Mouse (Mus musculus): ENCODE data around the gene Hist1h2bf. TPM values are rescaled to one million over a fixed set of nuclear protein-coding genes. Genes with fewer than 3 reads are reported as not detected.
"Not testable (repeated sequence)": the region's sequence is repeated elsewhere in the genome, so short reads cannot be mapped to it uniquely, and the experiment has no call there.

The Hist1h2bf gene
- polyA plus RNA-seq, 1 experiment from 2014 or later, result 5.8 TPM

- DNase-seq (ENCODE audit: extremely low spot score, low spot score), result not testable (repeated sequence)
Measured at GRCm38 (mm10) chr13:23542225-23542980, 31.6 kb downstream of the Hist1h2bf start.

DNA sequence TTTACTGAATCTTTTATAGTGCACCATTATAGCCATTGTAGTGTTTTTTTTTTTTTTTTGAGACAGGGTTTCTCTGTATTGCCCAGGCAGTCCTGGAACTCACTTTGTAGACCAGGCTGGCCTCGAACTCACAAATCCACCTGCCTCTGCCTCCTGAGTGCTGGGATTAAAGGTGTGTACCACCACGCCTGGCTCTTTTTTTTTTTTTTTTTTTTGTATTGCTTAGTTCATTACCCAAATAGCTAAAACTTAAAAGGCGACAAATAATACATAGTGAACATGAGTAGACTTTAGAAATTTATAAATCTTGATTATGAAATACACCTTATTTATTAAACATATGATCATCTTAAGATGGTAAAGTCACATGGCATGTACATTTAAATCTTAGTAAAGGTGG, 32.5 kb downstream of the Hist1h2bf start:
- peaks cover 38% of the 10 kb centered on the region for H3K4me1 ChIP-seq
- no peaks in the 10 kb centered on the region for H3K36me3 ChIP-seq (replicated peaks)
- H3K27ac ChIP-seq, result 0 out of 2 replicates have a peak overlapping the region, but pooled peaks have one; percentile 95
- no peaks in the 10 kb centered on the region for H3K9me3 ChIP-seq
- no peaks in the 10 kb centered on the region for H3K27me3 ChIP-seq (ENCODE audit: poor library complexity, severe bottlenecking)
- DNase-seq (ENCODE audit: extremely low spot score, low spot score), result no peak
- peak overlapping the region; percentile 57; the same call in 1 of the 2 replicates for H3K4me3 ChIP-seq
- WGBS, result 91% methylated on average over 3 of the region's 3 CpGs

More at GRCm38 (mm10) chr13:23542225-23542980, 31.6 kb downstream of the Hist1h2bf start:
- not testable (repeated sequence) for H3K27me3 ChIP-seq (ENCODE audit: poor library complexity, severe bottlenecking); H3K36me3 ChIP-seq (replicated peaks); H3K9me3 ChIP-seq
- H3K4me3 ChIP-seq, result peak overlapping the region; percentile 57
- peak overlapping the region; percentile 95 for H3K27ac ChIP-seq
- WGBS, result 6% methylated on average over 3 of the region's 3 CpGs
- H3K4me1 ChIP-seq, result peaks cover 32% of the 10 kb centered on the region

DNA sequence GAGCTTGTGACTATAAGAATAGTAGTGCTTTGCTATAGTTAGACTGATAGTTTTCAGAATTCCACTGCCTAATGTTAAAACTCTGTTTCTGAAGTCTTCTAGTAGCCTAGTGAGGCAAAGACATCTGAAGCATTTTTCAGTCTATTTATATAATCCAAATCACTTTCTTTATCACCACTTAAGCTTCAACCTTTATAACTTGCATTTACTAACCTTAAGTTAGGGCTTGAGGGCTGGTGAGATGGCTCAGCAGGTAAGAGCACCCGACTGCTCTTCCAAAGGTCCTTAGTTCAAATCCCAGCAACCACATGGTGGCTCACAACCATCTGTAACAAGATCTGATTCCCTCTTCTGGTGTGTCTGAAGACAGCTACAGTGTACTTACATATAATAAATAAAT, 34.2 kb downstream of the Hist1h2bf start:
- not testable (repeated sequence) for DNase-seq (ENCODE audit: extremely low spot score, low spot score); H3K9me3 ChIP-seq; H3K4me3 ChIP-seq; H3K36me3 ChIP-seq (replicated peaks); H3K27ac ChIP-seq; H3K27me3 ChIP-seq (ENCODE audit: poor library complexity, severe bottlenecking)
- 64% methylated on average over 1 of the region's 1 CpGs for WGBS
- peaks cover 36% of the 10 kb centered on the region for H3K4me1 ChIP-seq

DNA sequence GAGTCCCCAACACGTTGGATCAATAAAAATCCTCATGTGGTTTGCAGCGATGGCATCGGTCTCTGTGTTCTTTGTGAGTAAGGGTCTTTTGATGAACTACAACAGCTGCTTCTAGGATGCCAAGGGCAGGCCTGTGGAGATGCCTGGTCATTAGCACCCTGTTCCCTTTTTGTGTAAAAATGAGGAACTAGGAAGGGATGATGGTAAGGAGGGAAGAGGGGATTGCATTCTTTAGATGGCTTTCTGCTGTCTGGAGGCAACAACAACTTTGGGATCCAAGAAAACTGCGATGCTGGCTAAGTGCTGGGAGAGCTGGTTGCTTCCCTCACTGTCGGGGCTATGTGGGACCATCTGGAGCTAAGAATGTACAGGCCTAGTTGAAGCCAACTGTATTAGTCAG, 35.7 kb downstream of the Hist1h2bf start:
- Histone ChIP-seq H3K27me3 (ENCODE audit: poor library complexity, severe bottlenecking) (no peaks in the 10 kb centered on the region), H3K4me1 (peaks cover 38% of the 10 kb centered on the region), H3K27ac (peak overlapping the region; percentile 92), H3K9me3 (no peaks in the 10 kb centered on the region), H3K4me3 (peak overlapping the region; percentile 54; the same call in 1 of the 2 replicates), H3K36me3 (replicated peaks) (no peaks in the 10 kb centered on the region)
- no peak for DNase-seq (ENCODE audit: extremely low spot score, low spot score)
- 85% methylated on average over 5 of the region's 5 CpGs for WGBS

GRCm38 (mm10) chr13:23537006-23537710, 36.8 kb downstream of the Hist1h2bf start:
- Histone ChIP-seq H3K4me3 (peak overlapping the region; percentile 54), H3K4me1 (peaks cover 43% of the 10 kb centered on the region), H3K27me3 (ENCODE audit: poor library complexity, severe bottlenecking) (no peaks in the 10 kb centered on the region), H3K27ac (peak overlapping the region; percentile 92), H3K9me3 (no peaks in the 10 kb centered on the region), H3K36me3 (replicated peaks) (no peaks in the 10 kb centered on the region)
- 83% methylated on average over 3 of the region's 3 CpGs for WGBS
- no peak for DNase-seq (ENCODE audit: extremely low spot score, low spot score)

DNA sequence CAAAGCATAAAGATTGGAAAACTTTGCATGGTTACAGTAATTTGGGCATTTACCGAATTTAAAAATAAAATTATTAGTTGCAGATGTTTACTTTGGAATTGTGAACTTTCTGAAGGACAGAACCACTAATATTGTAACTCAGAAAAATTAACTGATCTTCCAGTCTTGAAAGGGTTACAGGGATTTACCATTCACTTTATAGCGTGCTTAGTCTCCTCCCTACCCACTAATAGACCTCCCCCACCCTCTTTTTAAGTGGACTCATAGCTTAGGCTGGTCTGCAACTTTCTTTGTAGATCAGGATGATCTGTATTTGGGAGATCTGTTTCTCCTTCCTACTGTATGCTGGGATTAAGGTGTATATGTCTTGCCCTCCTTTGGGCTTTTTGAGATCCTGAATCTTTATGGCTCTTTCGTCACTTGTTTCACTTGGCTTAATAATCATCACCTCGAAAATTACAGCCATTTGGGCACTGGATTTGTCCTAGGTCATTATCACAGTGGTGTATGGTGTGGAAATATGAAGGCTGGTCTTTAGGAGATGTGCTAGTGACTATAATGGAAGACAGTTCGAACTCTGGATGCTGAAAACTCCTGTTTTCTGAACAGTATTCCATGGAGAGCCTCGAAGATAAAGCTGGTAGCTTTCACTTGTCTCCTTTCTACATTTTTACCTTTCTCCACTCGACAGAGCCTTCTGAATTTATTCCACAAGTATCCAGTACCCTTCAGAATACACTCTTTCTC, 37.7 kb downstream of the Hist1h2bf start:
- peaks cover 43% of the 10 kb centered on the region for H3K4me1 ChIP-seq
- no peaks in the 10 kb centered on the region for H3K9me3 ChIP-seq

GRCm38 (mm10) chr13:23535137-23536075, 38.6 kb downstream of the Hist1h2bf start, which contains the start of gene Hist1h3g:
Gene Hist1h3g, plus strand, starts transcription at chr13:23535422.
- WGBS, result under 1% methylated on average over 46 of the region's 62 CpGs
- not testable (repeated sequence) for H3K27me3 ChIP-seq (ENCODE audit: poor library complexity, severe bottlenecking)

More for the DNA sequence above, 37.7 kb downstream of the Hist1h2bf start:
- no peaks in the 10 kb centered on the region for H3K27me3 ChIP-seq (ENCODE audit: poor library complexity, severe bottlenecking)
- DNase-seq (ENCODE audit: extremely low spot score, low spot score), result no peak
- H3K36me3 ChIP-seq (replicated peaks), result no peaks in the 10 kb centered on the region
- H3K27ac ChIP-seq, result peak overlapping the region; percentile 92
- 27% methylated on average over 7 of the region's 7 CpGs for WGBS
- H3K4me3 ChIP-seq, result peak overlapping the region; percentile 54

GRCm38 (mm10) chr13:23534368-23535131, 39.4 kb downstream of the Hist1h2bf start:
- DNase-seq (ENCODE audit: extremely low spot score, low spot score), result peak; percentile 57
- Histone ChIP-seq H3K4me3 (peak overlapping the region; percentile 54), H3K27me3 (ENCODE audit: poor library complexity, severe bottlenecking) (no peaks in the 10 kb centered on the region), H3K27ac (peak overlapping the region; percentile 92), H3K9me3 (no peaks in the 10 kb centered on the region), H3K36me3 (replicated peaks) (no peaks in the 10 kb centered on the region), H3K4me1 (peaks cover 47% of the 10 kb centered on the region)
- WGBS, result under 1% methylated on average over 15 of the region's 15 CpGs

More at GRCm38 (mm10) chr13:23535137-23536075, 38.6 kb downstream of the Hist1h2bf start, which contains the start of gene Hist1h3g:
- Histone ChIP-seq H3K4me3 (peak within 1 kb of the TSS; percentile 54), H3K4me1 (peaks cover 43% of the 10 kb centered on the region), H3K27ac (peak within 1 kb of the TSS; percentile 92)
- H3K9me3 ChIP-seq; H3K36me3 ChIP-seq (replicated peaks): not testable (repeated sequence)
- peak; percentile 90 for DNase-seq (ENCODE audit: extremely low spot score, low spot score)

GRCm38 (mm10) chr13:23533560-23534367, 40.2 kb downstream of the Hist1h2bf start, which contains the start of gene Hist1h2af:
Gene Hist1h2af, plus strand, starts transcription at chr13:23533906.
- peaks cover 55% of the 10 kb centered on the region for H3K4me1 ChIP-seq
- peak within 1 kb of the TSS; percentile 92 for H3K27ac ChIP-seq
- peak; percentile 84 for DNase-seq (ENCODE audit: extremely low spot score, low spot score)
- H3K27me3 ChIP-seq (ENCODE audit: poor library complexity, severe bottlenecking); H3K36me3 ChIP-seq (replicated peaks); H3K9me3 ChIP-seq: not testable (repeated sequence)
- under 1% methylated on average over 27 of the region's 53 CpGs for whole genome bisulfite sequencing
- H3K4me3 ChIP-seq, result peak within 1 kb of the TSS; percentile 54

DNA sequence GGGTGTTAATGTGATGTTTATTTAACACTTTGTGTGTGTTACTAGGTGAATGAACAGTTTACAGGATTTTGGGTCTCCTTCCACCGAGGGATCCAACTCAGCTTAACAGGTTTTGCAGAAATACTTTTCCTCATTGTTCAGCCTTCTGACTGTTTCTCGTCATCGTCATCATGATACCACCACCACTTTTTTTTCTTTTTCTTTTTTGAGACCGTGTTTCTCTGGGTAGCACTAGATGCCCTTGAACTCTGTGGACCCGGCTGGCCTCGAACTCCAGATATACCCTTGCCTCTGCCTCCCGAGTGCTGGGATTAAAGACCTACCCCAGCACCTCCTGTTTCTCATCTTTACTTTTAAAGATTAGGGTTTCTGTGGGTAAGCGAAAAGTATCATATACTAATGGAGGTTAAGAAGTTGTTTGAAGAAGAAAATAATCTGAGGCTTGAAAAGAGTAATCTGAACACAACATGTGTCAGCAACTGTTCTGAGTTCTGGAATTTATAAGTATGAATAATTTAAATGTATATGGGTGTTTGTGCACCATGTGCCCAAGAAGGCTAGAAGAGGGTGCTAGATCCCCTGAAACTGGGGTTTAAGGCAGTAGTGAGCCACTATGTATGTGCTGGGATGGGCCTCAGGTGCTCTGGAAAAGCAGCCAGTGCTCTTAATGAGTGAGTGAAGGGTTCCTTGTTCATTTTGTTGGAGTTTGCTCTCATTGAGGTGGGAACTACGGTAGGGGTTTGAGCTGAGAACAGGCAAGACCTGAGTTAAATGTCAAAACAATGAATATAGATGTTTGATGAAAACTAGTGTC, 41.5 kb downstream of the Hist1h2bf start:
- peak overlapping the region; percentile 54 for H3K4me3 ChIP-seq
- H3K27me3 ChIP-seq (ENCODE audit: poor library complexity, severe bottlenecking), result no peaks in the 10 kb centered on the region
- no peak for DNase-seq (ENCODE audit: extremely low spot score, low spot score)
- WGBS, result 27% methylated on average over 9 of the region's 9 CpGs
- peaks cover 48% of the 10 kb centered on the region for H3K4me1 ChIP-seq
- H3K36me3 ChIP-seq (replicated peaks), result no peaks in the 10 kb centered on the region
- H3K27ac ChIP-seq, result peak overlapping the region; percentile 92
- no peaks in the 10 kb centered on the region for H3K9me3 ChIP-seq

Data from forebrain, embryonic 10.5 days (tissue).